Mouse (Mus musculus): ENCODE data around the gene Pacs1. TPM values are rescaled to one million over a fixed set of nuclear protein-coding genes. Genes with fewer than 3 reads are reported as not detected.
A peak's percentile ranks its signal among the peaks of the same experiment; 100 is the strongest.
"Not testable (repeated sequence)": the region's sequence is repeated elsewhere in the genome, so short reads cannot be mapped to it uniquely, and the experiment has no call there.

The Pacs1 gene
- polyA plus RNA-seq, 1 experiment: 23.5 TPM

- Histone ChIP-seq H3K4me1 (ENCODE audit: control insufficient read depth, insufficient read depth, low read length) (no peaks in the 10 kb centered on the region), H3K27ac (ENCODE audit: insufficient read depth, low read length) (no peak overlapping the region), H3K4me3 (ENCODE audit: insufficient read depth, low read length) (no peak overlapping the region)
- no peak for TF ChIP-seq POLR2A (IDR thresholded peaks at IDR 0.05; ENCODE audit: low read depth, low read length)
- no peak for TF ChIP-seq CTCF (IDR thresholded peaks at IDR 0.05; ENCODE audit: borderline replicate concordance, insufficient read depth, low read length)
Observed at GRCm38 (mm10) chr19:5220389-5220788, 52.5 kb downstream of the Pacs1 start.

GRCm38 (mm10) chr19:5201691-5202090 lies 71.2 kb downstream of the Pacs1 start:
- Histone ChIP-seq H3K4me3 (ENCODE audit: insufficient read depth, low read length) (no peak overlapping the region), H3K27ac (ENCODE audit: insufficient read depth, low read length) (no peak overlapping the region), H3K4me1 (ENCODE audit: control insufficient read depth, insufficient read depth, low read length) (no peaks in the 10 kb centered on the region)
- TF ChIP-seq CTCF (IDR thresholded peaks at IDR 0.05; ENCODE audit: borderline replicate concordance, insufficient read depth, low read length) (no peak), POLR2A (IDR thresholded peaks at IDR 0.05; ENCODE audit: low read depth, low read length) (no peak)

- H3K4me1 ChIP-seq (ENCODE audit: control insufficient read depth, insufficient read depth, low read length); H3K4me3 ChIP-seq (ENCODE audit: insufficient read depth, low read length); H3K27ac ChIP-seq (ENCODE audit: insufficient read depth, low read length): not testable (repeated sequence)
Observed at GRCm38 (mm10) chr19:5200617-5201016, 72.3 kb downstream of the Pacs1 start.

- Histone ChIP-seq H3K4me1 (ENCODE audit: control insufficient read depth, insufficient read depth, low read length) (no peaks in the 10 kb centered on the region), H3K27ac (ENCODE audit: insufficient read depth, low read length) (no peak overlapping the region), H3K4me3 (ENCODE audit: insufficient read depth, low read length) (no peak overlapping the region)
- TF ChIP-seq POLR2A (IDR thresholded peaks at IDR 0.05; ENCODE audit: low read depth, low read length): no peak
- TF ChIP-seq CTCF (IDR thresholded peaks at IDR 0.05; ENCODE audit: borderline replicate concordance, insufficient read depth, low read length): no peak
Observed at GRCm38 (mm10) chr19:5198553-5198952, 74.4 kb downstream of the Pacs1 start.

GRCm38 (mm10) chr19:5195417-5196035 lies 77.4 kb downstream of the Pacs1 start:
- Histone ChIP-seq H3K27ac (ENCODE audit: insufficient read depth, low read length) (no peak overlapping the region), H3K4me1 (ENCODE audit: control insufficient read depth, insufficient read depth, low read length) (no peaks in the 10 kb centered on the region), H3K4me3 (ENCODE audit: insufficient read depth, low read length) (no peak overlapping the region)
- no peak for TF ChIP-seq CTCF (IDR thresholded peaks at IDR 0.05; ENCODE audit: borderline replicate concordance, insufficient read depth, low read length)
- TF ChIP-seq POLR2A (IDR thresholded peaks at IDR 0.05; ENCODE audit: low read depth, low read length): no peak

- no peak overlapping the region for H3K27ac ChIP-seq (ENCODE audit: insufficient read depth, low read length)
- TF ChIP-seq POLR2A (IDR thresholded peaks at IDR 0.05; ENCODE audit: low read depth, low read length): no peak
- no peak for TF ChIP-seq CTCF (IDR thresholded peaks at IDR 0.05; ENCODE audit: borderline replicate concordance, insufficient read depth, low read length)
- no peak overlapping the region for H3K4me3 ChIP-seq (ENCODE audit: insufficient read depth, low read length)
- no peaks in the 10 kb centered on the region for H3K4me1 ChIP-seq (ENCODE audit: control insufficient read depth, insufficient read depth, low read length)
Observed at GRCm38 (mm10) chr19:5192397-5192796, 80.5 kb downstream of the Pacs1 start.

GRCm38 (mm10) chr19:5187439-5187838 lies 85.5 kb downstream of the Pacs1 start:
- Histone ChIP-seq H3K27ac (ENCODE audit: insufficient read depth, low read length) (no peak overlapping the region), H3K4me3 (ENCODE audit: insufficient read depth, low read length) (no peak overlapping the region), H3K4me1 (ENCODE audit: control insufficient read depth, insufficient read depth, low read length) (no peaks in the 10 kb centered on the region)
- no peak for TF ChIP-seq CTCF (IDR thresholded peaks at IDR 0.05; ENCODE audit: borderline replicate concordance, insufficient read depth, low read length)
- no peak for TF ChIP-seq POLR2A (IDR thresholded peaks at IDR 0.05; ENCODE audit: low read depth, low read length)

GRCm38 (mm10) chr19:5181926-5182325 lies 91.0 kb downstream of the Pacs1 start:
- H3K27ac ChIP-seq (ENCODE audit: insufficient read depth, low read length): no peak overlapping the region
- H3K4me1 ChIP-seq (ENCODE audit: control insufficient read depth, insufficient read depth, low read length): no peaks in the 10 kb centered on the region
- H3K4me3 ChIP-seq (ENCODE audit: insufficient read depth, low read length): no peak overlapping the region
- TF ChIP-seq POLR2A (IDR thresholded peaks at IDR 0.05; ENCODE audit: low read depth, low read length) (no peak), CTCF (IDR thresholded peaks at IDR 0.05; ENCODE audit: borderline replicate concordance, insufficient read depth, low read length) (no peak)

- TF ChIP-seq POLR2A (IDR thresholded peaks at IDR 0.05; ENCODE audit: low read depth, low read length) (no peak), CTCF (IDR thresholded peaks at IDR 0.05; ENCODE audit: borderline replicate concordance, insufficient read depth, low read length) (no peak)
Observed at GRCm38 (mm10) chr19:5178631-5179030, 94.3 kb downstream of the Pacs1 start.

GRCm38 (mm10) chr19:5170430-5170829 lies 102.5 kb downstream of the Pacs1 start:
- Histone ChIP-seq H3K4me3 (ENCODE audit: insufficient read depth, low read length) (no peak overlapping the region), H3K27ac (ENCODE audit: insufficient read depth, low read length) (no peak overlapping the region), H3K4me1 (ENCODE audit: control insufficient read depth, insufficient read depth, low read length) (no peaks in the 10 kb centered on the region)
- no peak for TF ChIP-seq POLR2A (IDR thresholded peaks at IDR 0.05; ENCODE audit: low read depth, low read length)
- TF ChIP-seq CTCF (IDR thresholded peaks at IDR 0.05; ENCODE audit: borderline replicate concordance, insufficient read depth, low read length): no peak

More at GRCm38 (mm10) chr19:5178631-5179030, 94.3 kb downstream of the Pacs1 start:
- Histone ChIP-seq H3K4me1 (ENCODE audit: control insufficient read depth, insufficient read depth, low read length) (no peaks in the 10 kb centered on the region), H3K4me3 (ENCODE audit: insufficient read depth, low read length) (no peak overlapping the region), H3K27ac (ENCODE audit: insufficient read depth, low read length) (peak overlapping the region; percentile 73)

GRCm38 (mm10) chr19:5167477-5167876 lies 105.4 kb downstream of the Pacs1 start:
- no peaks in the 10 kb centered on the region for H3K4me1 ChIP-seq (ENCODE audit: control insufficient read depth, insufficient read depth, low read length)

More at GRCm38 (mm10) chr19:5167477-5167876, 105.4 kb downstream of the Pacs1 start:
- TF ChIP-seq CTCF (IDR thresholded peaks at IDR 0.05; ENCODE audit: borderline replicate concordance, insufficient read depth, low read length) (no peak), POLR2A (IDR thresholded peaks at IDR 0.05; ENCODE audit: low read depth, low read length) (no peak)
- no peak overlapping the region for H3K27ac ChIP-seq (ENCODE audit: insufficient read depth, low read length)
- no peak overlapping the region for H3K4me3 ChIP-seq (ENCODE audit: insufficient read depth, low read length)

Data from embryonic fibroblast, embryonic 13.5 days (primary cell).